Mouse (Mus musculus) c-Kit-negative CD71-positive TER-119-positive erythroid progenitor cells, embryonic 14.5 days (primary cell): Measurements from ENCODE around the gene Fgf8.

Experiments used
- DNase-seq: peaks from one replicate; pipeline ENCODE4 v3.0.0-alpha.2; 2013; ENCODE audit warnings: low read depth, low spot score

Gene Fgf8

DNA sequence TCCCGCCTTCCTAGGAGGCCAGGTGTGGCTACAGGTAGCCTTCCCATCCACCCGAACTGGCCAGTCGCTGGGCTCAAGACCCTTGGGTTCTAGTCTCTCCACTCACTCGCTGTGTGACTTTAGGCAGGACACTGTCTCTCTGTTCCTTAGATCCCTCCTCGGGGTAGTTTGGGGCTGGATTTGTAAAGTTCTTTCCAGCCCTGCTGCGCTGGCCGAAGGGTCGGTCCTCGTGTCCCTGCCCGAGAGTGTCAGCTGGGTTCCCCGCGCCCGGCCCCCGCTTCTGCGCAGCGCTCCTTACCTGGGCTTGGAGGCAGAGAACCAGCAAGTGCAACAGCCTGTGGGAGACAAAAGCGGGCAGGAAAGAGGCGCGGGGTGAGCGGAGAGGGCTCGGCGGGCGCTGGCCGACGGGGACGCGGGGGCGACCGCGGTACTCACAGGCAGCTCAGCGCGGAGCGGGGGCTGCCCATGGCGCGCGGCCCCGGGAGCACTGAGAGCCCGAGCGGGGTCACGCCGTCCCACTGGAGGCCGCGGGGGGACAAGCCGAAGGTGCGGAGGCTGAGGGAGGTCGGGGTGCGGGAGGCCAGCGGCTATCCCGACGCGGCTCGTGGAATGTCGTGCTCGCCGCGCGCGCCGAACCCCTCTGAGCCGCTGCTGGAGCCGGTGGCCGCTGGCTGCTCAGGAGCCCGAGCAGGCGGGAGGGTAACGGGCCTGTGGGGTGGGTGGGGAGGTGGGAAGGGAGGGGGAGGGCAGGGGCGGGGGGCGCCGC is at the start of gene Fgf8:
TSS of gene Fgf8 (minus strand) at position 698 of the 766 bp plus-strand sequence.
- no peak for DNase-seq

DNA sequence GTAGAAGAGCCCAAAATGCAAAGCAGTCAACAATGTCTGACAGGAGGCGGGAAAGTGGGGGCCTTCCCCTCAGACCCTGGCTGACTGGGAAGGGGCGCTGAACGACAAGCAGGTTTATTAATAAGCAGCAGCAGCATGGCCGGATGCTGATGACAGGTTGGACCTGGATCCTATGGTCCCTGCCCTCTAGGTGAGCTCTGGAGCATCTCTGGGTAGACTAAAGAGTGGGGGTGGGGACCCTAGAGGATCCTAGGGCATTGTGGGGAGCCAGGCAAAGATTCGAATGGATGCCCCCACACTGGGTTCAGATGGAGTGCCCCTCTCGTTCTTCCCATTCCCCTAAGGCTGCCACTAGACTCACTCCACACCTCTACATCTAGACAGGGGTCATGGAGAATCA is 49.7 kb upstream of the Fgf8 start:
- no peak for DNase-seq

DNA sequence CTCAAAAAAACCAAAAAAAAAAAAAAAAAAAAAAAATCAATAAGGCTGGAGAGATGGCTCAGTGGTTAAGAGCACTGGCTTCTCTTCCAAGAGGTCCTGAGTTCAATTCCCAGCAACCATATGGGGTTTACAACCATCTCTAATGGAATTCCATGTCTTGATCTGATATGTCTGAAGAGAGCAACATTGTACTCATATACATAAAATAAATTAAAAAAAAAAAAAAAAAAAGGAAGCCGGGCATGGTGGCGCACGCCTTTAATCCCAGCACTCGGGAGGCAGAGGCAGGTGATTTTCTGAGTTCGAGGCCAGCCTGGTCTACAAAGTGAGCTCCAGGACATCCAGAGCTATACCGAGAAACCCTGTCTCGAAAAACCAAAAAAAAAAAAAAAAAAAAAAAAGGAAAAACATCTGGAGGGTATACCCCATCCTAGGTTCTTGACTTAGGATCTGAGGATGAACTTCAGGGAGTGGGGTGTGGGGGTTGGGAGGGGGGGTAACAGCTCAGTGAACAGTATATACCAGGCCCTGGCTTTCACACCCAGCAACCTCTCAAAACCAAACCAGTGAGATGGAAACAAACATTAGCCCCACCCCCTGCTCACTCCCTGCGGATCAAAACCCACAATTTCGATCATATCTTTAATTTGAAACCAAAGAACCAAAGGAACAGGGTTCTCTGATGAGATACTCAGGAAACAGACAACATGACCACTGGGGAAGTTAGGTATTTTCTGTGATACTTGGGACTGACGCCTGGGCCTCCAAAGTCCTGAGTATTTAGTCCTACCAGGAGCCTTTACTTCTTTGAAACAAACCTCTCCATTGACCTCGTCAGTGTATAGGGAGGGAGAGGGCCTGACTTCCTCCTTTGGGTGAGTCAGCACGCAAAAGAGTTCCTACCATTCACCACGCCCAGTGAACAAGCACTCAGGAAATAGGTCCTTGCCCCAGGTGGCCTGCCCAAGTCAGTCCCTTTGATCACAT is 47.5 kb upstream of the Fgf8 start:
- peak; percentile 80 for DNase-seq

DNA sequence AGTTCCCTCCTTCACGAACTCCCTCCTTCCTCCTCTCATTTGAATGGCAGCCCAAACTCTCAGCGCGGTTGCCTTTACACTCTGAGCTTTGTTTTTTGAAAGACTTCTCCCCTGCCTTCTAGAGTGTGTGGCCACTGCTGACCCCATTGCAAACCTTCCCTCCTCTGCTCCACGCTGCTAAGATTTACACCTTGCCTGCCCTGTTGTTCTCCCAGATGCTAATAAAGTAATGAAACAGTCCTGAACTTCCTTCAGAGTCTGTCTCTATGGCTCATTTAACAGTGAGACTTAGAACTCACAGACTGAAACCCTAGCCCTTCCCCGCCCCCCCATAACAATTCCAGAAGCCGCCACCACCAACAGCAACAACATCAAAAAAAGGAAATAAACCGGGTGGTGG is 46.6 kb upstream of the Fgf8 start:
- no peak for DNase-seq

DNA sequence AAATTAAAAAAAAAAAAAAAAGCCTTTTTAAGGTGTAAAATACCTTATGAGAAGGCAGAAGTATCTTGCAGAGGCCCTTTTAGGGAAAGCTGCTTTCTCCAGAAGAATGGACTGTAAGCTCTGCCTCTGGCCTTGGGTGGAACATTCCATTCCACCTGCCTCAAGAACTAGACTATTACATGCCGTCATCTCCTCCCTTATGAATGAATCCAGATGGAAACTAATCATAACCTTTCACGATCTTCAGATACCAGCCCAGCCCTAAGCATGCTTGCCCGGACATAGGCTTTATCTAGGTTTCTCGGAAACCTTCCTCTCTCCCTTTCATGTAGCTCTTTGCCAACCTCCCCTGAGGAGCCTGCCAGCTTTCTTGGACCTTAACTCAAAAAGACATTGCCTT is 45.6 kb upstream of the Fgf8 start:
- DNase-seq, result no peak

DNA sequence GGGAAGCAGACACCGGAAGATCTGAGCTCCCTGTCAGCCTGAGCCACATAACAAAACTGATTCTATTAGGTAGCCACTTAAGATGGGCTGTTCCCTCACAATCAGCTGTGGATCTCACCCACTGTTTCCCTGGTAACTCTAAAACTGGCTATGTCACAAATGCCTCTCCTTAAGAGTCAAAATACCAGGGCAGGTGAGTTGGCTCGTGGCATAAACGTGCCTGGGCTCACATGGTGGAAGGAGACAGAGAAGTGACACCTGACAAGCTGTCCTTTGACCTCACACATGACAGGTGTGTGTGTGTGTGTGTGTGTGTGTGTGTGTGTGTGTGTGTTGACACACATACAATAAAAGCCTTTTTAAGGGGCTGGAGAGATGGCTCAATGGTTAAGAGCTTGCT is 44.7 kb upstream of the Fgf8 start:
- no peak for DNase-seq

DNA sequence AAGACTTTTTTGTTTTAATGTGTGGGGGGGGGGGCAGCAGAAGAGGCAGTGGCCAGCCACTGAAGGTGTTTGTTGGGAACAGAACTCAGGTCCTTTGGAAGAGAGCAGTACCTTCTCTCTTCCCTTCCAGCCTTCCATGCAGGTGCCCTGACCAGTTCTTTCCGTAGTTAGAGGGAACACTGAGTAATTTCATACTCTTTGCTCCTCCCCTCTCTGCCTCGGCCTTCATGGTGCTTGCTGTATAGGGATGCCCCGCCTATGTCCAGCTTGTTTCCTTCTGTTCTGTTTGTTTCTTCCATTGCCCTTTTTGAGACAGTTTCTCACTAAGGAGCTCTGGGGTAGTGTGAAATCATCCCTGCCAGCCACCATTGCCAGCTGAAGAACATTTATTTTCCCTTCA is 42.8 kb upstream of the Fgf8 start:
- no peak for DNase-seq

DNA sequence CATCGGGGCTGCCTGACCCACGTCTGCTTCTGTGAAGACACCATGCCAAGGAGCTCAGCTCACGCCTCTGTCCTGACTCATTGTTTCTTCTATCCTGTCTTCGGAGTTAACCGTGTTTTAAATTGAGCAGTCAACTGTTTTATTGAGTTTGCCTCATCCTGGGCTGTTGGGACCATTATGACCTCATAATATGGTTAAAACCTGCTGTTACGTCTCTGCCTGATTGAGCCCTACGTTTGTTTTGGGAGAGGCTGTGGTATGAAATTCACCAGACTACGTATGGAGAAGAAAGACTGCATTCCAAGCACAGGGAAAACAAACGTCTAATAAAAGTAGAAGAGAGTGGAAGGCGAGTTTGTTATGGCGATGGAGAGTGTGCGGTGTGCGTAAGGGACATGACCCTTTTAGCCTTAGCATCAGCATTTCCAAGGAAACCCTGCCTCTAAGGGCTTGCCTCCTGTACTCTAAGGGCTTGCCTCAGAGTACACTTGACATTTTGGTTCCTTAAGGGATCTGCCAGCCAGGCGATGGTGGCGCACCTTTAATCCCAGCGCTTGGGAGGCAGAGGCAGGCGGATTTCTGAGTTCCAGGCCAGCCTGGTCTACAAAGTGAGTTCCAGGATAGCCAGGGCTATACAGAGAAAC is 41.3 kb upstream of the Fgf8 start:
- DNase-seq, result no peak

DNA sequence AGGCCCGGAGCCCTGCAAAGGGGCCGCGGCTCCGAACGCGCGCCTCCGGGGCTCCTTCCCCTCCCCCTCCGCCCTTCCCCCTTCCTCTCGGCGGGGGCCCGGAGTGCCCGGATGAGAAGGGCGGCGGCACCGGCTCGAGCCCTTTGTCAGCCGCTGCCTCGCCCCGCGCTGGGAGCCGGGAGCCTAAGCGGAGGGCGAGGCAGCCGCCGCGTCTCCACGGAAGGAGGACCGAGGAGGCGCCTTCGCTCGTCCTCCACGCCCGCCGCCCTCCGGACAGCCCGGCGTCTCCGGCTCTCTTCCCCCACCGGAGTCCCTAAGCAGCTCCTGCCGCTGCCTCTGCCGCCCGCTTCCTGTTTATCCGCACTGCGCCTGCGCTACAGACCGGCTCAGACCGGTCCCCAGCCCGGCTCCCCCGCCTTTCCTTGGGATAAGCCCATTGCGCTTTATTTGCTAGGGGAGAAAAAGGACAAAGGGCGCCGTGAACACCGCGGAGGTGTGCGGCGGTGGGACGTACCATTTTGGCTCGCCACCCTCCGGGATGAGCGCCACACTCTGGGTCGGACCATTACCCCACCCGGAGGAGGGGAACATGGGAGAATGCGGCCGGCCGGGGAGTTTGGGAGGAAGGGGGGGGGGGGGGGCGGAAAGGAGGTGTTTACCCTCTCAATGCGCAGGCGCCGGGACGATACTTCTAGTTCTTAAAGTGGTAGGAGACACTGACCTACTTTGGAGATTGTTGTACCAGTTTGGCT is 40.6 kb upstream of the Fgf8 start, which contains the start of gene Mgea5:
TSS of gene Mgea5 (minus strand) at position 657 of the 752 bp plus-strand sequence.
- DNase-seq, result peak; percentile 94

DNA sequence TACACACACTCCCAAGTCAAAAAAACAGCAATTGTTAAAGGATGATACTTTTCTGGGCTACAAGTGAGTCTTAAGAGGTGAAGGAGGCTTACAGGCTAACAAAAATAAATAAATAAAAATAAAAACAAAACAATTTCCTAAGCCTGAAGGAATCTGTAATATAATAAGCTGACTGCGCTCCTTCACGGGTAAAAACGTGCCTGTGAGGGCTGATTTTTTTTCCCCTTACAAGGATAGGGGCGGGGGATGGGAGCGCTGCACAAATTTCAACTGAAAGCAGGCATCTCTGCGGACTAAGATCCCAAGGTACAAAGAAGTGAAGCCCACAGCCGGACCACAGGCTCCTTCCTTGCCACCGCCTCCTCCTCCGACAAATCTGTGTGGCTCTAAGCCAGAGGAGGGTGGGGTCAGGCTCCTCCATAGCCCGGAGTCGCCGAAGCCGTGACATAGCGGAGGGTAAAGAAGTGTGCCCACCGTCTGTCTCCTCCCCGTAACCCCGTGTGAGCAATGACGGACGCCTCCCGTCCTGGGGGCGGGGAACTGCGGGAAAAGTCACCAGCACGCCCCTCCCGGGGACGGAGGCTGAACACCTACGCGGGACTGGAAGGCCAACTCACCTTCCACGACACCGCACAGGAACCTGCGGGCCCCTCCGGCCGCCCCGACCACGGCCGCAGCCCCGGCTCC is 39.7 kb upstream of the Fgf8 start:
- DNase-seq, result peak; percentile 56

DNA sequence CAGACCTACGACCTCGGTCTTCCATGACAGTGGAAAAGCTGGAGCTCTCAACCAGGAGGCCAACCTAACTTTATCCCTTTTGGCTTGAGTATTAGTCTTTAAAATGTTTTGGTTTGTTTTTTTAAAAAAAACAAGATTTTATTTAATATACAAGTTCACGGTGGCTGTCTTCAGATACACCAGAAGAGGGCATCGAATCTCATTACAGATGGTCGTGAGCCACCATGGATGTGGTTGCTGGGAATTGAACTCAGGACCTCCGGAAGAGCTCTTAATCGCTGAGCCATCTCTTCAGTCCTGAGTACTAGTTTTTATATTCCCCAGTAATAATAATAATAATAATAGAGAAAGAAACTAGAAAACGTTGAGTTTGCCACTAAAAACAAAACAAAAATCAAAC is 39.0 kb upstream of the Fgf8 start:
- no peak for DNase-seq

DNA sequence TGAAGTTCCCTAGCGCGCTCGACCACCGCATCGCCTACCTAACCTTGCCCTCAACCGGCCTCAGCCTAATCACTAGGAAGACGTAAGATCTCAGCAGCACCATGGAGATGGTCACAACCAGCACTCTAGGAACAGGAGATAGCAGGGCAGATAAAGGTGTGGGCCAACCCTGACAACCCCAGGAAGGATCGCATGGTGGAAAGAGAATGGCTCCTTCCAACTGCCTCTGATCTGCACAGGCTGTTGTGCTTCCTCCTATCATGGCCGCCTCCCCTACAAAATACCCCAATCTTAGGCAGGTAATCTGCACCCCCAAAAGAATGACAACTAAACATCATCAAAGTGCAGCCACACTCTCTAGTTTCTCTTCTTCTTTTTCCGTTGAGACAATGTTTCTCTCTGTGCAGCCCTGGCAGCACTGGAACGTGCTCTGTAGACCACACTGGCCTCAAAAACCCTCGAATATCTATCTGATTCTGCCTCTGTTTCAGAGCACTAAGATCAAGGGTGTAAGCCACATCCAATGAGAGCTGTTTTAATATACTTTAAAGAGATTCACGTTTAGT is 37.7 kb upstream of the Fgf8 start:
- DNase-seq, result no peak

DNA sequence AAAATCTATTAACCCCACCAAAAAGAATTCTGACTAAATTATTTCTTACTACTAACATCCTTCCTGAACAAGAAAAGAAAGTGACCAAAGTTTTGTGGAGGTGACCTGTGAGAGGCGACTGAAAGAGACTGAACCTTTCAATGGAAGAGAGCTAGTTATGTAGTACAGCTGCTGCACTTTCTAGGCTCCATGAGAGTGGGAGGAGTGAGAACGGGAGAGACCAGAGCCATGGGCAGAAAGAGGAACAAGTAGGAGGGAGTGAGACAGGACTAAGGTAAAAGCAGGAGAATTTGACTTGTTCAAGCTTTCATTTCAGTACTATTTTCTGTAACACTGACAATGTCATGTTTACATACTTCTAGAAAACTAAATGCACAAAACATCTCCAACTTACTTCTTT is 32.8 kb upstream of the Fgf8 start:
- DNase-seq, result no peak

DNA sequence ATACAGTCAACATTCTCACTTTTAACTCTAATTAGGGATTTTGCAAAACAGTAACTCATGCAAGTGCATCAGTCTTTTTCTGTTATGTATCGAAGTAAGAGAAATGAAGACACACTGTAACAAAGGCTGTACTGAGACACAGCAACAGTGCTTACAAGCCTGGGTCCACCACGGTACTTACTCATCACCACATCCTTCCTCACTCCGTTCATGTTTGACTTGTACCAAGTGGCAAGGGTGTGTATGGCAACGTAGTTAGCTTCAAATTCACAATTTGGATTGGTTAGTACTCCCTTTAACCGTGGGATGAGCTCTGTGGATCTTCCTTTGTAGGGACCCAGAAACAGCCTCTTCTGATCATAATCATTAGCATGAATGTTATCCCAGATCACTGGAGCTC is 28.8 kb upstream of the Fgf8 start:
- no peak for DNase-seq

DNA sequence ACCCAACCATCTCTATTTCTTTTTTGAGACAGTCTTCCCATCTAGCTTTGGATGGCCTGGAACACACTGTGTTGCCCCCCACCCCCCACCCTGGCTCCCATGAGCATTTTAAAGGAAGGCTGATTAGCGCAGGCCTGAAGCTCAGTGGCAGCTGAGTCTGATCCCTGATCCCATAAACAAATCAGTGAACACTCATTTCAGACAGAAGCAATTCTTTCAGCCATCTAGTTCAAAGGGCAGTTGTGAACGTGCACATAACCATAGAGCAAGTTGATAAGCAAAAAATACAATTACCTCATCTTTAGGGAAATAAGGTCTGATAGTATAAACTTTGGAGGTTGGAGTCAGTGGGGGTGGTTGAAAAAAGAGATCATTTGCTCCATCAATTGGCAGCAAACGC is 18.1 kb upstream of the Fgf8 start:
- no peak for DNase-seq

DNA sequence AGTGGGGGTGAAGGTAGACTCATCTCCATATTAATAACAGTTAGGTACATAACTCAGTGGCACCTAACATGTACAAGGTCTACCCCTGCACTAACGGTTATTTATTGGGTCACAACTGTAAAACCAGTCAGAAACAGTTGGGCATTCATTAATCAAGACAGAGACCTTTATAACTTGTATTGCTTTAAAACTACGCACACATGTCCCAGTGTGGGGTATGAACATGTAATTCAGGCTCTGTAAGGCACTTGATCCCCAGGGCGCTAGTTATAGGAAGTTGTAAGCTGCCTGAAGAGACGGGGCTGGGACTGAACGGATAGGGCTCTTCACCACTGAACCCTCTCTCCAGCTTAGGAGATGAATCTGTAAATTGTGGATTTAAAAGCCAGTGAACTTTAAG is 16.0 kb upstream of the Fgf8 start:
- no peak for DNase-seq

DNA sequence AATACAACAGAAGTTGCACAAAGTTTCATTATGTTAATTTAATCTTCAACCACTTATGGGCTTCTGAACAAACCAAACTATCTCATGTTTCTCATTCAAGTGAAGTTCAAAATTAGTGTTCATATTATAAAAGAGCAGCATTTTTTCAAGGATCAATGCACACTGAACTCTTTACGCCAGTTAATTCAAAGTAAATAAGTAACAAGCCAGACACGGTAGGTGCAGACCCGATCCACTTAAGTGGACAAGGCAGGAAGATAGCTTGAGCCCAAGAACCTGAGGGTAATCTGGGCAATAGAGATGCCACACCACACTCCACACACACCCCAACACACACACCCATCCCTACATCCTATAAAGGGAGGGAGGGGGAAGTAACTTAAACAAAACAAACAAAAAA is 10.8 kb upstream of the Fgf8 start:
- DNase-seq, result no peak

DNA sequence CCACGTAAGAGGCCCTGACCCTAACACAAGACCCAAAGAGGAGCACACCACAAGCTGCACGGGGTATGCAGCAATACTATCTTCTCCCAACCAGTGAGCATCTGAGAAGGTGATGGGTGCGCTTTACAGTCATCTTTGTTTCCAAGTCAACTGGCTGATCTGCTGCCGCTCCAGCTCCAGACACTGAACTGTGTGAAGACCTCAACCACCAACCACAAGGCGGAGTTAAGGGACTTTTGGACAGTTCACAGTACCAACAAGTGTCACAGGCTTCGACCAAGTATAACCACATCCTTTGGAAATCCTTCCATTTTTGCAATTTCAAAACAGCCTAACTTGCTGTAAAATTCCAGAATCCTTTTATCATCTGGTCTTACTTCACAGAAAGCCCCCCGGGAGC is 9.2 kb upstream of the Fgf8 start:
- DNase-seq, result no peak

DNA sequence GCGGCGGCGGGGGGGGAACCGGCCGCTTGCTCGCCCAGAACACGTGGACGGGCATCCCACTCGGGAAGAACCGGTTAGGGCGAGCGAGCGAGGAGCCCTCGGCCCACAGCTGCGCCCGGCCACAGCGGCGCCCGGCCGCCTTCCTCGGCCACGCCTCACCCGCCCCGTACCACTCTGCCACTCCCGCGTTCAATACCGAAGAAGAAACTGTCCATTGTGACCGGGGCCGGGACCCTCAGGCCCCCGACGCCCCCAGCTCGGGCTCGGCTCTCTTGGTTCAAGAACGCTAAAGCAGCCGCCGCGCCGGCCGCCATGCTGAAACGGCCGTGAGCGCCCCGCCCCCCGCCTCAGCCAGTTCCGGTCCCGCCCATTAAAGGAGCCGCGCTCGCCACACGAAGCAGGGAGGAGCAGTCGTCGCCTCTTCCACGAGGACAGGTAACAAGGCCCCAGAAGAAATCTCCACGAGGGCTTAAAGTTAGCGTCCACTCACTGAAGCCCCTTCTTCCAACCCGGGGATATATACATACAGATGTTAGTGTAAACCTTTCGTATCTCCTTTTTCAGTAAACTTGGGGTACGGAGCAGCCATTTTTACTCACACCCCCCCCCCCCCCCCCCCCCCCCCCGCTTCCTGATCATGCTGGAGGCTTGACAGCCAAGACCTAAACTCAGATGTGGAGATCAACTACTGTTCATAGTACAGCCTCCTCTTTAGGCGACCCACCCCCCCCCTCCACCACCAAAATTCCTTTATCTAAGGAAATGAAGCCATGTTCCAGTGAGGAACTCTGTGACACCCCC is 6.7 kb upstream of the Fgf8 start, which contains the start of gene Npm3:
TSS of gene Npm3 (minus strand) at position 349 of the 801 bp plus-strand sequence.
- peak; percentile 75 for DNase-seq
